Mouse (Mus musculus) liver, postnatal 0 days (tissue): ENCODE results near the gene Uhrf1bp1l.

ENCODE experiments used
- CTCF ChIP-seq: sonication (generic); IDR thresholded peaks from 2 replicates; pipeline ENCODE4 v1.5.1; 2016; ENCODE audit warnings: antibody characterized with exemption, low read depth
- EP300 ChIP-seq: IDR thresholded peaks from 2 replicates; pipeline ENCODE4 v1.6.1; 2016; ENCODE audit warnings: antibody characterized with exemption, low read depth, mild to moderate bottlenecking

- TF ChIP-seq CTCF, result no peak
- TF ChIP-seq EP300, result no peak
Measured at GRCm38 (mm10) chr10:89794121-89794520, 49.3 kb downstream of the Uhrf1bp1l start.
